Mouse (Mus musculus): Measurements from ENCODE around the gene Card9.

GRCm38 (mm10) chr2:26398978-26399377 is 38.3 kb upstream of the Card9 start:
- no peak for TF ChIP-seq EP300 (IDR thresholded peaks at IDR 0.05; ENCODE audit: low read depth)
- TF ChIP-seq CTCF (IDR thresholded peaks at IDR 0.05; ENCODE audit: low read depth), result no peak

Data from heart, postnatal 0 days (tissue).